Mouse (Mus musculus): ENCODE results near the gene Tmem132d.

DNA sequence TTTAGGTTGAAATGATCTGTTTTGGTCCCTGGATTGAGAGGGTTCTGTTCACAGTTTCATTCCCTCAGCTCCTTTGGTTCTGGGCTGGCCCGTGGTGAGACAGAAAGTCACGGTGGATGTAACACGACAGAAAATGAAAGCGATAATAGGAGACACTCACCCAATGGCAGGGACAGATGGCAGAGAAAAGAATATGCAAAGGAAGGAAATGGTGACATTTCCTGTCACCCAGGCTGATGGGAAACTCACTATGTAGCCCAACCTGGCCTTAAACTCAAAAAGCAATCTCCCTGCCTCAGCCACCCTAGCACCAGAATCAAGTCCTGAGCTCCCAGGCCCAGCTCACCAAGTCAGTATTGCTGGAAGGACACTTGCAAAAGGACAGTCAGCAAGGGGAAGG is 11.0 kb upstream of the Tmem132d start:
- no peak for TF ChIP-seq CTCF (IDR thresholded peaks at IDR 0.05; ENCODE audit: control insufficient read depth, insufficient read depth, low read length)
- TF ChIP-seq POLR2A (IDR thresholded peaks at IDR 0.05; ENCODE audit: borderline replicate concordance, control insufficient read depth, low read depth, low read length), result no peak
